Mouse (Mus musculus) kidney, adult 9 months (tissue): Measurements from ENCODE around the gene Tmco5b.

Experiments
- DNase-seq: peaks from one replicate; pipeline ENCODE4 v3.0.0; 2022

The Tmco5b gene

DNA sequence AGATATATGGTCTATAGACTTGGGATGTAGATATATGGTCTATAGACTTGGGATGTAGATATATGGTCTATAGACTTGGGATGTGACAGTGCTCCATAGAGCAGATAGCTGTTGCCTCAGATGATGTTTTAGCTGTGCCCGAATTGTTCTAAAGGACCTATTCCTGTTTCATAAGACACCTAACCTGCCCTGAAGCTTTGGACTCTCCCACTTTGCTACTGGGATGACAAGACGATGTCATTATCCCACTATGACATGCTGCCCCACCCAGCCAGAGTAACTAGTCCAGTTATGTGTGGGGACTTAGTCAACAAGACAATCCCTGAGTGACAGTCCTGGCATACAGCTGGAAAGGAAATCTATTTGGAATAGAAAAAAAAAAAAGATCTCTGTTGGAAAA lies at the start of gene Tmco5b:
Gene Tmco5b, plus strand, starts transcription at position 301 of the 400 bp plus-strand sequence.
- DNase-seq, result no peak

DNA sequence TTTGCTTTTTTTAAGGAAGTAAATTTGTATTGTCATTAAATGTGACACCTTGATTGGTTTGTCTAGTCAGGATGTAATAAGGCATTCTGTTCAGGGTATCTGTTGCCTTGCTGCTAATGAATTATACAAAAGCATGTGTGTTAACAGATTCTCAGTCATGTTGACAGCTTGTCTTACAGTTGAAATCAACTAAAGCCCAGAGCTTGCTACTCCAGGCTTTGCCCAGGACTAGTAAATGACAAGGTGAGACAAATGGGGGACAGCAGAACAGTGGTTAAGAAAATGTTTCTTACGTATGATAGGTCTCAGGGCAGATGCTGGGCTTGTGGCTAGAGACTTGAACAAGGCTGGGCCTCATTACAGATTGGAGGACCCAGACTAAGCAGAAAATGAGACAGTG lies 48.5 kb upstream of the Tmco5b start:
- no peak for DNase-seq

DNA sequence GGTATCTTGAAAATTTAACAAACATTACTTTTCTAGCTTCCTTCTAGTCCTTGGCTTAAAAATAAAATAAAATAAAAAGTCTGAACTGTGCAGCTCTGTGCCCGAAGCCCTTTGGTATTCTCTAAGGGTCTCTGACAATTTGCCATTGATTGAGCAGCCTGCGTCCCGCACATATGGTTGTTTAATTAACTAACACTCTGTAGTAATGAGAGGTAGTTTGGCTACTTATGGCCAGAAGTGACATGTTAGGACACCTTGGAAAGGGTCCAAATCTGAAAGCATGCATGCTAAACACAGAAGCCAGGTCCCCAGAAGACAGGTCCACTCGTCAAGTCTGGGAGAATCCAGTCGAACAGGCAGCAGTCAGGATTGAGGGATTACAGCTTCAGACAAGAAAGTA lies 46.7 kb upstream of the Tmco5b start:
- DNase-seq, result no peak

DNA sequence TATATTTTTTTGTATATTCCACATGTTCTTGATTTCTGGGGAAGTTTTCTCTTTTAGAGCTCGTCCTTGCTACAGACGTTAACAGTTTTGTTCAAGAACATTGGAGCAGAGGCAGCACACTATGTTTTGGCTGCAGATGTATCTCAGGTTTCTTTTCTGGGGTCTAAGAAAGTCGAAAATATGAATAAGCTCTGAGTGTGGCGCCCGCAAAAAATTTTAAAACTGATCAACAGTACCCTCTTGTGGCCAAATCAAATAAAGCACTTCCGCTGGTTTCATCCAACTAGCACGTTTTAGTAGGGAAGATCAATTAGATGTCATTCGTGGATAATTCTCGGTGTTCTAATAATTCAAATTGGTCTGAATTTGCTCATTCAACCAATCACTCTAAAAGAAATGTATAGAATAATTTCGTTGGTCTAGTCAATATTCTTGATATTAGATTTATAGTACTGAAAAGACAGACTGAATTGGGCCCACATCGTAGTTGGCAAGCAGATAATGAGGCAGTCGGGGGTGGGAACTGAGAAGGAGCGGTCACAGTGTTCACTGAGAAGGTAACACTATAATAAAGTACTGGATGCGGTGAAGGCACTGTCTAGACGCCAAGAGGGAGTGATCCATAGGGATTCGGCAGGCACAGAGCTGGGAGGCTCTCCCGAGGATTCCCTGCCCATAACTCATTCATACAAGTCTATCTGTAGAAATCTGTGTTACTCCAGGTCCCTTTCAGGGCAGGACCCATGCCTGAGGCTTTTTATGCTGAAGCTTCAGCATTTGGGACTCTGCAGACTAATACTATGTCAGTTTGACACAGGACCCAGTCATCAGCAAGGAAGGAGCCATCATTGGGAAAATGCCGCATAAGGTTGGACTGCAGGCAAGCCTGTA lies 17.1 kb downstream of the Tmco5b start:
- DNase-seq, result peak; percentile 41

DNA sequence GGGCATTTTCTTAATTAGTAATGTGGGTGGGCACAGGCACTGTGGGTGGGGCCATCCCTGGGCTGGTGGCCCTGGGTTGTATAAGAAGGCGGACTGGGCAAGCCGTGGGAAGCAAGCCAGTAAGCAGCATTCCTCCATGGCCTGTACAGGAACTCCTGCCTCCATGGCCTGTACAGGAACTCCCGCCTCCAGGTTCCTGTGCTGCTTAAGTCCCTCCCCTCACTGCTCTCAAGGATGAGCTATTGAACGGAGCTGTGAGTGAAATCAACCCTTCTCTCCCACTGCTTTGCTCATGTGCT lies 17.7 kb downstream of the Tmco5b start:
- no peak for DNase-seq

DNA sequence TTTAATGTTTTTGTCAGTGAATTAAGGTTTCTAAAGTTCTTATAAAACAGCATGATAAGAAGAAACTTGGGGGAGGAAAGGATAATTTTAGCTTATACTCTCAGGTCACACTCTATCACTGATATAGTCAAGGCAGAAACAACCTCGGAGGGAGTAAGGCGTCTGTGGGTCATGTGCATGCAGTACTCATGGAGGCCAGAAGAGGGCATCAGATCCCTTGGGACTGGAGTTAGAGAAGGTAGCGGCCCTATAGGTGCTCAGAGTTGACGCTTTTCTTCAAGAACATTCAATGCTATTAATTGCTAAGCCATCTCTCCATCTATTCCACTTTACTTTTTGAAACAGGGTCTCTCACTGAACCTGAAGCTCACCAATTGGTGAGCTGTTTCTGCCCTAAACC lies 19.8 kb downstream of the Tmco5b start:
- DNase-seq, result peak; percentile 84

DNA sequence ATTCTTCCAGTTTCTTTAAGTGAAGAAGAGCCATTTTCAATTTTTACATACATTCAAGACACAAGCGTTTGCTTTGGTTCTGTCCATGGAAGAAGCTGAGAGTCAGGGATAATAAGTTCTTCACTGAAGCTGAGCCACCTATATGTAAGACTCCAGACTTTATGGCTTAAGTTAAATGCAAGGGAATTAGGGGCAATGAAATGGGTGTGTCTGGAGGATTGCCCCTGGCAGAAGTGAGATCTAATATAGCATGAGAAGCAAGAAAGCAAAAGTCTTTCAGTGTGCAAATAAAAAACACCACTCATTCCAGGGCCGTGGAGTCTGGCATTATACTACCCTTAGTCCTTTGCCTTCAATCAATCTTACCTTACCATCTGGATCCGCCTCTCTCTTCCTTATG lies 25.7 kb downstream of the Tmco5b start:
- DNase-seq, result no peak

DNA sequence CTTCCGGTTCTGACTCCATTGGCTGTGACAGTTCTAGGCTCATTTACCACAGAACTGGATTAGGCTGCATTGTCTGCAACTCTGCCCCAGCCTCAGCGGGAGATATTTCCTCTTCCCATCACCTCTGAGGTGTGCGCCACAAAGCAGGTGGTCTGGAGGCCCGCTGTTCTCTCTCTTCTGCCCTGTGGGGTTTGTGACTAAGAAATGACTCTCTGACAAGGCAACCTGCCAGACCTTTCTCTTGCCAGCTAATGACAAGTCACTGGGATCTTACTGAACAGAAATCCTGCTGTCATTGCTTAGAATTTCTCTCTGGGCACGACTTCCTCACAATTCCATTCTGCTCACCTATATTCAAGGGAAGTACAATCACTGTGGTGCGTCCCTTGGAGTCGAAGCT lies 37.5 kb downstream of the Tmco5b start:
- DNase-seq, result no peak

DNA sequence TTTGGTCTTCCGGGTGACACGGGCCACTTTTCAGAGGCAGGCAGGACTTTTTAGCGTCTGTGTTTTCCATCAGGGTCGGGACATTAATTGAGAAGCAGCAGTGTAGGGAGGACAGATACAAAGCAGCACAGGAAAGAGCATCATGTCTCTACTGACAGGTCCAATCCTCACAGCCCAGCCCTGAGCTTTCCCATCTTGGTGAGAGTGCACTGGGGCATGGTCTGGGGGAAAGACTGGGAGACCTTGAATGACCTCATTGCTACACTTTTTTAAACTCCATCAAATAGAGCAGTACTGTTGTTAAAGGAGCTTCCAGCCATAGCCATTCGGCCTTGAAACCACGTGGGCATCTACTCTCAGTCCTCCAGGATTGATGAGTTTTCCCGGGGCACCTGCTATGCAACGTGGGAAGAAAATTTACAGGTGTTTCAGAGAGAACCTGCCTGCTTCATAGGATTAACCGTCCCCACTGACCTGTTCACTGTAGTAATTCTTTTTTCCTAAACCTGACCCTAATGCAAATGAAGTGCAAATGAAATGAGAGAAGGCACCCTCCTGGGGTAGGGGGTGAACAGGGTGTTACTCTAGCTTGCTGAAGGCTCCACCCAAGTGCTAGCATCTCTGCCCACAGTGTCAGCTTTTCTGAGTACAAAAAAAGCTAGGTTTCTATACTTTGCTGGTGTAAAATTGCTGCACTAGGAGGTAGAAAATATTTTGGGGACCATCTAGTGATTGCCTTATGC lies 48.4 kb downstream of the Tmco5b start:
- no peak for DNase-seq

DNA sequence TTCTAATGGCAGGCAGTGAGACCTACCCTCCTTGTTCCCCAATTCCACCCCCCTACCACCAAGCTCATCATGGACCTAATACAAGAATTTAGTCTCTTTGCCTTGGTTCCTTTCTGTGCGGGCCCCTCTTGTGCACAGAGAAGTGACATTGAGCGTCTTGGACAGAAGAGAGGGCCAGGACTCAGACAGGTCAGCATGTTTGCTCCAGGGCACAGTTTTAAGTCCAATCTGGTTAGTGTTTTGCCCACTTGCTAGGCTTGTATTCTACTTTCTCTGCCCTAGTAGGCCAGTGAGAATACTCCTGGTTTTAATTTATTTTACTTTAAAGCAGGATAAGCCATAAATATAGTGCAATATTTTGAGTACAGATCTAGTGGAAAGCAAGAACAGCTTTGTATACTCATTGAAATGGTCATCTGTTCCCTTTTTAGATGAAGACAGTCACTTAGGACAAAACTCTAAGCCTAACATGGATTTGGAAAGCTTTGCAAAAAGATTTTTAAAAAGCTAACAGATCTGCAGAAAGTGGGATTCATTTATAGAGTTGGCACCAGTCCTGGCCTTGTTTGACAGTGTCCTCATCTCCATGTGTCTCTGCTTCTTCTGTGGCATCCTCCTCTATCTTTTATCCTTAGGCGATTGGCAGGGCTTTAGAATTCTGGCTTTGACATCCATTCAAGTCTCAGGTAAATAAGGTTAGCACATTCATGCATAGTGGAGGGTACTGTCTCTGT lies 50.2 kb downstream of the Tmco5b start:
- peak; percentile 71 for DNase-seq

DNA sequence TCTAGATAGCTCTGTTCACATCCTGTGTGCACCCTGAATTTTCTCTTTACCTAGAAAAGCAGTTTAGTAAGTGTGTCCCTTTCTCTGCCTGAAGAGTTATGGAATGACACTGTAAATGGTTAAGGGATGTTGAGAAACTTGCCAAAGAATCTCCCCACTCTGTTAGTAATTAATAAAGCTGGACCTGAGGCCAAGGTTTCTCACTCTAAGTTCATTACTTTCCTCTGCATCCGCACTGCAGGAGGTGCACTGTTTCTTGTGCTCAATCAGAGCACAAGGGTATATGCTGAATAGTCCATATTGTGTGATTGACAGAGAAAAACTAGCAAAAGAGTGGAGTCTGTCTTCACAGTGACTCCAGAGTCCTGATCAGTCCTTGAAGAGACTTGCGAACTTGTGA lies 59.0 kb downstream of the Tmco5b start:
- peak; percentile 88 for DNase-seq
